In genomic region chr12:58639478-58639877, GRCm38 (mm10) we compare ENCODE assay signal across 29 mouse cellular contexts.
A peak's percentile ranks its signal among the peaks of the same experiment; 100 is the strongest.
DNase-seq lines count a peak whose midpoint lies in the region; ATAC-seq and TF ChIP-seq lines count a peak whose summit lies in the region.
"Had no signal": no experiment of that assay in that cellular context is flagged by ENCODE, and none has a peak within 500 bp of the region (broad histone marks: within the 10 kb centered on the region; RNA-seq: fewer than 3 reads in every experiment).

No protein-coding gene starts in this region.

- H3K4me2 ChIP-seq in limb, embryonic 14.5 days (replicated peaks; ENCODE audit: low read depth, low read length, severe bottlenecking): no peak overlapping the region
- H3K4me2 ChIP-seq in embryonic facial prominence, embryonic 11.5 days (ENCODE audit: low read depth, low read length): no peak overlapping the region
- H3K4me2 ChIP-seq: embryonic facial prominence, embryonic 12.5 days; forebrain, embryonic 12.5 days; forebrain, embryonic 15.5 days; hindbrain, embryonic 13.5 days; intestine, embryonic 15.5 days had no signal

- H3K4me3 ChIP-seq in limb, embryonic 14.5 days (replicated peaks; ENCODE audit: low read length): no peak overlapping the region
- H3K4me3 ChIP-seq in limb, embryonic 10.5 days: no peak overlapping the region
- no peak overlapping the region for H3K4me3 ChIP-seq in embryonic facial prominence, embryonic 11.5 days (ENCODE audit: low read depth, low read length)
- H3K4me3 ChIP-seq: embryonic facial prominence, embryonic 12.5 days; erythroblast, embryonic 14.5 days; forebrain, embryonic 12.5 days; forebrain, embryonic 15.5 days; heart, adult 2 months; heart, embryonic 10.5 days; hindbrain, embryonic 10.5 days; hindbrain, embryonic 13.5 days; intestine, embryonic 15.5 days had no signal

- ATAC-seq in limb, embryonic 14.5 days (ENCODE audit: low FRiP score, low read depth): peak; percentile 57; the same call in 1 of the 2 replicates
- ATAC-seq in embryonic facial prominence, embryonic 11.5 days (replicated peaks; ENCODE audit: insufficient number of reproducible peaks, low FRiP score, low TSS enrichment, low read depth): 0 out of 2 replicates have a peak, but pooled peaks have one; percentile 73
- no peak for ATAC-seq in megakaryocyte-erythroid progenitor cell, adult 5-6 weeks (replicated peaks; ENCODE audit: low FRiP score, low TSS enrichment, poor library complexity, severe bottlenecking)
- ATAC-seq: forebrain, embryonic 15.5 days; hindbrain, embryonic 16.5 days; intestine, embryonic 15.5 days; Patski had no signal

- peaks cover 11% of the 10 kb centered on the region; the same call in 1 of the 2 replicates for H3K4me1 ChIP-seq in limb, embryonic 14.5 days (ENCODE audit: control insufficient read depth, insufficient read depth, low read length)
- H3K4me1 ChIP-seq in limb, embryonic 10.5 days: peaks cover 23% of the 10 kb centered on the region
- no peaks in the 10 kb centered on the region for H3K4me1 ChIP-seq in embryonic facial prominence, embryonic 11.5 days (ENCODE audit: control insufficient read depth, insufficient read depth, low read length)
- H3K4me1 ChIP-seq: forebrain, embryonic 12.5 days; forebrain, embryonic 15.5 days; heart, embryonic 10.5 days; hindbrain, embryonic 10.5 days; hindbrain, embryonic 13.5 days; intestine, embryonic 15.5 days had no signal

- no peak for TF ChIP-seq POLR2A in limb, embryonic 14.5 days (IDR thresholded peaks at IDR 0.05; ENCODE audit: borderline replicate concordance, extremely low read depth, insufficient read depth, insufficient read length)

- peak; percentile 13 for DNase-seq in embryo, embryonic 10.5 days (ENCODE audit: low spot score)
- DNase-seq in embryo, embryonic 9.5 days (ENCODE audit: extremely low spot score): no peak
- DNase-seq in limb, embryonic 14.5 days (ENCODE audit: low spot score): peak; percentile 57
- no peak for DNase-seq in limb, embryonic 10.5 days (ENCODE audit: low spot score)
- DNase-seq in embryonic facial prominence, embryonic 11.5 days (ENCODE audit: low spot score): peak; percentile 71
- DNase-seq in adrenal gland, adult (ENCODE audit: inconsistent age in 2 of 2, low spot score in 1 of 2): no peak
- DNase-seq: adrenal gland, adult 2 months; adrenal gland, postnatal 14 days; B cell, adult 2 months; cerebellum, adult 11 months; cerebellum, adult 2 months; cerebellum, adult 9-11 months; cerebellum, postnatal 25 days; gastrocnemius, postnatal 10 days; gastrocnemius, postnatal 36 days; heart, adult 2 months had no signal

- no peak overlapping the region for H3K27ac ChIP-seq in limb, embryonic 14.5 days (replicated peaks; ENCODE audit: low read depth, low read length)
- H3K27ac ChIP-seq in limb, embryonic 10.5 days: no peak overlapping the region
- H3K27ac ChIP-seq in embryonic facial prominence, embryonic 11.5 days (replicated peaks; ENCODE audit: low read depth, low read length): no peak overlapping the region
- H3K27ac ChIP-seq: embryonic facial prominence, embryonic 12.5 days; forebrain, embryonic 12.5 days; forebrain, embryonic 15.5 days; heart, adult 2 months; heart, embryonic 10.5 days; hindbrain, embryonic 10.5 days; hindbrain, embryonic 13.5 days; intestine, embryonic 15.5 days had no signal

- H3K27me3 ChIP-seq in limb, embryonic 14.5 days (ENCODE audit: control insufficient read depth, insufficient read depth, low read length): no peaks in the 10 kb centered on the region
- no peaks in the 10 kb centered on the region for H3K27me3 ChIP-seq in limb, embryonic 10.5 days (ENCODE audit: low read depth, poor library complexity, severe bottlenecking)
- H3K27me3 ChIP-seq in embryonic facial prominence, embryonic 11.5 days (ENCODE audit: control insufficient read depth, insufficient read depth, low read length): no peaks in the 10 kb centered on the region
- H3K27me3 ChIP-seq: CH12.LX; embryonic facial prominence, embryonic 12.5 days; forebrain, embryonic 12.5 days; forebrain, embryonic 15.5 days; hindbrain, embryonic 13.5 days; intestine, embryonic 15.5 days; Patski had no signal

- H3K9me3 ChIP-seq in limb, embryonic 14.5 days (ENCODE audit: control insufficient read depth, low read length): no peaks in the 10 kb centered on the region
- no peaks in the 10 kb centered on the region for H3K9me3 ChIP-seq in limb, embryonic 10.5 days (replicated peaks)
- H3K9me3 ChIP-seq in embryonic facial prominence, embryonic 11.5 days (replicated peaks; ENCODE audit: control insufficient read depth, low read length): no peaks in the 10 kb centered on the region
- H3K9me3 ChIP-seq: embryonic facial prominence, embryonic 12.5 days; forebrain, embryonic 12.5 days; forebrain, embryonic 15.5 days; G1E; heart, embryonic 10.5 days; hindbrain, embryonic 10.5 days; hindbrain, embryonic 13.5 days; intestine, embryonic 15.5 days had no signal

- H3K36me3 ChIP-seq in limb, embryonic 14.5 days (ENCODE audit: control insufficient read depth, insufficient read depth, low read length): no peaks in the 10 kb centered on the region
- no peaks in the 10 kb centered on the region for H3K36me3 ChIP-seq in limb, embryonic 10.5 days
- no peaks in the 10 kb centered on the region for H3K36me3 ChIP-seq in embryonic facial prominence, embryonic 11.5 days (replicated peaks; ENCODE audit: control insufficient read depth, insufficient read depth, low read depth, low read length)
- H3K36me3 ChIP-seq: embryonic facial prominence, embryonic 12.5 days; forebrain, embryonic 12.5 days; forebrain, embryonic 15.5 days; G1E; heart, embryonic 10.5 days; hindbrain, embryonic 10.5 days; hindbrain, embryonic 13.5 days; intestine, embryonic 15.5 days had no signal

- WGBS in limb, embryonic 14.5 days: 30% methylated on average over 1 of the region's 1 CpGs
- WGBS in limb, embryonic 10.5 days: 69% methylated on average over 1 of the region's 1 CpGs
- 44% methylated on average over 1 of the region's 1 CpGs for WGBS in embryonic facial prominence, embryonic 11.5 days

- H3K9ac ChIP-seq in limb, embryonic 14.5 days (ENCODE audit: low read depth, low read length, severe bottlenecking): no peak overlapping the region
- no peak overlapping the region for H3K9ac ChIP-seq in embryonic facial prominence, embryonic 11.5 days (replicated peaks; ENCODE audit: low read length)
- H3K9ac ChIP-seq: embryonic facial prominence, embryonic 12.5 days; forebrain, embryonic 12.5 days; forebrain, embryonic 15.5 days; hindbrain, embryonic 13.5 days; intestine, embryonic 15.5 days had no signal

Comparison
In these comparisons a context has a peak if more than half of its experiments do, and no peak if none do; other contexts are left out.
1. DNase-seq: peak in embryo, embryonic 10.5 days (single experiment), limb, embryonic 14.5 days (single experiment) and embryonic facial prominence, embryonic 11.5 days (single experiment); none in embryo, embryonic 9.5 days (single experiment), limb, embryonic 10.5 days (single experiment) and adrenal gland, adult (0 of 2).